Mouse (Mus musculus) testis, adult 10 weeks (tissue): ENCODE measurements around the gene Clptm1. TPM values are rescaled to one million over a fixed set of nuclear protein-coding genes. Genes with fewer than 3 reads are reported as not detected.

Experiments
- polyA plus RNA-seq: library from polyadenylated mRNA; stranded (reverse); fragments of 350-450 nt; fragmentation: Illumina TruSeq; extraction: RNeasy Lipid Tissue Mini Kit (QIAGEN cat#74804); gene quantifications from one replicate; pipeline ENCODE4 v1.2.3, GENCODE M21; 2014; ENCODE audit warnings: low read depth, low replicate concordance

Clptm1 gene
- polyA plus RNA-seq: 17.7 TPM

GRCm38 (mm10) chr7:19664955-19665841, at the start of gene Clptm1:
Gene Clptm1 (minus strand): TSS chr7:19665033.

GRCm38 (mm10) chr7:19698907-19699826, 34.3 kb upstream of the Clptm1 start, which contains the start of gene Apoe:
Gene Apoe (minus strand): TSS chr7:19699188.

GRCm38 (mm10) chr7:19691873-19692865, 27.3 kb upstream of the Clptm1 start, which contains the start of gene Apoc1:
Gene Apoc1 (minus strand): TSS chr7:19692660.

GRCm38 (mm10) chr7:19681202-19681694, 16.4 kb upstream of the Clptm1 start, which contains the start of the genes Gm44805 and Apoc4:
Gene Gm44805 (minus strand): TSS chr7:19681423.
Gene Apoc4 (minus strand): TSS chr7:19681479.

GRCm38 (mm10) chr7:19677872-19678271, 13.0 kb upstream of the Clptm1 start, which contains the start of gene Apoc2:
Gene Apoc2 (minus strand): TSS chr7:19677941.

GRCm38 (mm10) chr7:19629361-19629734, 35.5 kb downstream of the Clptm1 start, which contains the start of gene Relb:
Gene Relb (minus strand): TSS chr7:19629438.

GRCm38 (mm10) chr7:19603849-19604605, 60.8 kb downstream of the Clptm1 start, which contains the start of gene Clasrp:
Gene Clasrp (minus strand): TSS chr7:19604486.

Other genes starting within 250 kb of the Clptm1 start
- gene Mark4, start 206.2 kb downstream of the Clptm1 start, polyA plus RNA-seq: 1.4 TPM
- 2.0 TPM for gene Exoc3l2, start 201.7 kb downstream of the Clptm1 start, polyA plus RNA-seq
- gene Bloc1s3, start 156.7 kb downstream of the Clptm1 start, polyA plus RNA-seq: 2.0 TPM
- not detected for gene Trappc6a, start 156.6 kb downstream of the Clptm1 start, polyA plus RNA-seq
- gene Nkpd1, start 147.2 kb downstream of the Clptm1 start, polyA plus RNA-seq: not detected
- gene Ppp1r37, start 102.0 kb downstream of the Clptm1 start, polyA plus RNA-seq: 0.43 TPM
- not detected for gene Zfp296, start 87.7 kb downstream of the Clptm1 start, polyA plus RNA-seq
- gene Gemin7, start 87.4 kb downstream of the Clptm1 start, polyA plus RNA-seq: 12.5 TPM
- gene Clasrp, start 60.5 kb downstream of the Clptm1 start, polyA plus RNA-seq: 3.3 TPM
- gene Relb, start 35.6 kb downstream of the Clptm1 start, polyA plus RNA-seq: 0.39 TPM
- gene Apoc2, start 12.9 kb upstream of the Clptm1 start, polyA plus RNA-seq: not detected
- gene Gm44805, start 16.4 kb upstream of the Clptm1 start, polyA plus RNA-seq: not detected
- gene Apoc4, start 16.4 kb upstream of the Clptm1 start, polyA plus RNA-seq: not detected
- 9.0 TPM for gene Apoc1, start 27.6 kb upstream of the Clptm1 start, polyA plus RNA-seq
- 3.0 TPM for gene Apoe, start 34.2 kb upstream of the Clptm1 start, polyA plus RNA-seq
- gene Tomm40, start 50.4 kb upstream of the Clptm1 start, polyA plus RNA-seq: 0.38 TPM
- 7.8 TPM for gene Nectin2, start 85.5 kb upstream of the Clptm1 start, polyA plus RNA-seq
- gene Bcam, start 106.0 kb upstream of the Clptm1 start, polyA plus RNA-seq: not detected
- not detected for gene Cblc, start 131.8 kb upstream of the Clptm1 start, polyA plus RNA-seq
- gene Bcl3, start 157.7 kb upstream of the Clptm1 start, polyA plus RNA-seq: 0.53 TPM
- not detected for gene Gm19345, start 187.0 kb upstream of the Clptm1 start, polyA plus RNA-seq
- not detected for gene Ceacam16, start 196.3 kb upstream of the Clptm1 start, polyA plus RNA-seq
- not detected for gene Ceacam19, start 222.9 kb upstream of the Clptm1 start, polyA plus RNA-seq